Mouse (Mus musculus): ENCODE measurements at regions not wholly inside any gene's neighbourhood (a gene's known extent, or its start where the extent isn't known, plus 50 kb on each side); places are given as distances from the start of the nearest gene placed in this dataset.

DNA sequence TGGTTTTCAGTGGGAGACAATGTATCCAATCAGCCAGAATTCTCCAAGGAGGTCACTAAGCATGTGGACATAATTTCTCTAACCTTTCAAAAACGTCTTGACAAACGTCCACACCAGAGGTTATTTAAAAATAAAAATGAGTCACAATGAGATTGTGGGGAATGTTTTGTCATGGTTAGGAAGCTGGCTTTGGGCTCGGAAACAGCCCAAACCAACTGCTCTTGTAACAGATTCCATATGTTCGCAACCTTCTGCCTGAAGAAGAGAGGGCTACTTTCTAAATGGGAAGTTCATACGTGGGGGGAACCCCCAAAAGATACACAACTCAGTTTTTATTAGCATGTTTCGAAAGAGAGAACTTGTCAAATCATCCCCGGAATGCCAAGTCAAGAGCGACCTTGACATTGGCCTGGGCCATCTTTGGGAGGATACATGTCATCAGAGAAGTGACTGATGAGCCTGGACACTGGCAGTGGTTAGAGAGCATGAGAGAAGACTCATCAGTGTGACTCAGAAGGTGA is 111.6 kb upstream of the Pik3r1 start:
- DNase-seq (ENCODE audit: extremely low read depth, insufficient read length, low spot score): no peak

DNA sequence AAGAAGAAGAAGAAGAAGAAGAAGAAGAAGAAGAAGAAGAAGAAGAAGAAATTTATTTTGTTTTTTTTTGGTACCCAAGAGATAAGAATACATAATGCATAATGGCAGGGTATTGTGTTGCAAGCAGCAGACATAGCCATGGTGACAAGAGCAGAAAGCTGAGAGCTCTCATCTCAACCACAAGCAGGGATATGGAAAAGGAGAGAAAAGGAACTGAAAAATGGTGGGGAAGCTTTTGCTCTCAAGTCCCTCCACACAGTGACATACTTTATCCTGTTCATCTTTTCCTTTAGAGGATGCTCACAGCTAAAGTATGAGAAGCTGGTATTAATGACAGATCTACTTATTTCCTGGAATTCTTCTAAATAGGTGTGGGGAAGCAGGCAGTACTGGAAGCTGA is 115.2 kb upstream of the Pik3r1 start:
- no peak for DNase-seq (ENCODE audit: extremely low read depth, insufficient read length, low spot score)

DNA sequence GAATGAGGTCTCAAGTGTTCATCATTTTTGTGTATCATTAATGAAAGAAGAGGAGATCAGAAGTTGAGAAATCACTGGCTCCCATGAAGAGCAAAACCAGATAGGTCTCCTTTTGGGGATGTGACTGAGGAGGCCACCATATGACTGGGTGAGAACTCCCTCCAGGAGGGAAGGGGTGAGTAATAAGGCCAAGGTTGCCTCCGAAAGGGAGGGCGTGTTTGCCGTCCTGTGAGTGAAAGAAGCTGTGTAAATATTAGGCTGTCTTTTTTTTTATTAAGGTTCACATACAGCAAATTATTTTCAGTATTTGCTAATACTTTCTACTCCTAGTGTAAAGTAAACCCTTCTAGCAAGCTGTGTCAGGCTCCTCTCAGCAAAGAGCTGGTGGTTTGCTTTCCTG is 116.7 kb upstream of the Pik3r1 start:
- no peak for DNase-seq (ENCODE audit: extremely low read depth, insufficient read length, low spot score)

DNA sequence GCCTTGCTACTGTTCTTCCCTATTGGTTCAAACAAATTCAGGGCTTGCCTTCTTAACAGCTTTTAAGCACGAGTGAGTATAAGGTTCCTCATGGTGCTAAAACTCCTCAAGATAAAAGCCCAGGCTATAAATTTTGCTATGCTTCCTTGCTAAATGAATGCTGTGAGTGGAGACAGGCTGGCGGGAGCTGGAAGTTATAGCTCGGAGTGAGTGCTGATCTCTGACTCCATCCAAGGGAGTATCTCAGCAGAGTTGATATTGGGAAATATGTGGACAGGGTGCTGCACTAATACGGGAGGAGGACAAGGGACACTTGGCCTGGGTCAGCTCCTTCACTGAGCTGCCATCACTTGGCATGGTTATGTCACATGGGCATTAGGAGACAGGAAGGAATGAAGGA is 123.5 kb upstream of the Pik3r1 start:
- DNase-seq (ENCODE audit: extremely low read depth, insufficient read length, low spot score): no peak

DNA sequence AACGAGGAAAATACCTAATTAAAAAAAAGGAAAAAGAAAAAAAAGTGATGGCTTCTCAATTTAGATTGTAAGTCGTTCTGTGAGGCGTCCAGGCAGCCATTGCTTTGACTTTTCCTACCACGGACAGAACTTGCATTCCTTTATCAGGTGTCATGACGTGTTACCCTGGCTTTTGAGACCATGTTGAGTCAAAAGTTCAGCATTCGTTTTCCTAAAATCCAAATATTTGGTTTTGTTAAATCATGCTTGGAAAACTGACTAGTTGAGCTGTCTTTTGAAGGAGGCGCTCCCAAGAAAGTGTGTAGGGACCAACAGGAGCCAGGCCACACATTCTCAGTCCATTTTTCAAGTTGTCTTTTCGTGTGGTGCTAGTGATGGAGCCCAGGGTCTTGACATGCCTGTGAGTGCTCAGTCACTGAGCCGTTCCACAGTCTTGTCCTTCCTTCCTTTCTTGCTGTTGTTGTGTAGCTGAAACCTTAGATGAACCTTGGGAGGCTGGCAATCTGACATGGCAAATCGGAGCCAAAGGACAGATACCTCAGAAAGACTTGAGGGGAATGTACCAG is 125.1 kb upstream of the Pik3r1 start:
- no peak for DNase-seq (ENCODE audit: extremely low read depth, insufficient read length, low spot score)

DNA sequence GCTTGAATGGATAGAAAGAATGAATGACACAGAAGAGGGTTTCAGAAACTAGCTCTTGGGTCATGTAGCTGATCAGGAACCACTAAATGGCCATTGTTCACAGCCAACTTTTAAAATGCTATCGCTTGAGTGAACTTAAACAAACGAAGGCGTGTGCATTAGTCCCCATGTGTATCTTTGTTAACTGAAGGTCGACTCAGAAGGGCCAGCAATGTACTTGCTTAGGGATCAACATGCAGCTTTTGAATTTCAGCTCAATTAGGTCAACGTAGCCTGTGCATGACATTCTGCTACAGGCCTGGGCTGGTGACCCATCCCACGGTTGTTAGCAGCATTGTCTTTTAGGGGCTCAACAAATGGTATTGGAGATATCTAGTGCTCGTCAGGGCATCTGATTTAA is 127.1 kb upstream of the Pik3r1 start:
- no peak for DNase-seq (ENCODE audit: extremely low read depth, insufficient read length, low spot score)

DNA sequence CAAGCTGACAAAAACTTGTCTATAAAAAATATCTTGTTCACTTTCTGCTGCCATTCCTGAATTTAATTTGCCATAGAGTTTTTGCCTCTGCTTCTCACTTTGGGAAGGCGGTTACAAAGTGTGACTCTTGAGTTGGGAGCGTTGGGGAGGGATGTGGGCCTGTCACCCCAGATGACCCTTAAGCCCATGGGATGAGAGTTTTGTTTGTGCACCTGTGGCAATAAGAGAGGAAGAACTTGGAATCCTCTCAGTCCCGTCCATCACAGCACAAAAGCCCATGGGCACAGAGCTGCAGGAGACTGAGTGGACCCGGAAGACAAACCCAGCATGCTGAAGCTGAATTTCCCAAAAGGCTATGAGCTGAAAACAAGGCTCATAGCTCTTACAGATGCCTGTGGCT is 127.7 kb upstream of the Pik3r1 start:
- no peak for DNase-seq (ENCODE audit: extremely low read depth, insufficient read length, low spot score)

DNA sequence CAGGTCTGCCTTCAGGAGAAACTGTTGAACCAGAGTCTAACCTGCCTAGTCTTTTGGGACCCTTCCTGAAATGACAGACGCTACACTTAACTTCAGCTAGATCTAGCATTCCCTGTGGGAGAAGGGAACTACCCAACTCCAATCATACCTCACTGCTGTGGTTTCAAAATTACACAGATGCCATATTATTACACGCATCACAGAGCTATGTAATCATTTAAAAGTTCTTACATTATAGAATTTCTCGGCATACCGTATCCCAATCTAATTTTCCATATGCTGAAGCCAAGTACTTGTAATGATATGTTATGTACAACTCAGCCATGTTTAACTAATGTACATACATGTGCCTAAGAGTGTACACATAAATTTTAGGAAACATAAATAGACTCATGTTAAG is 128.9 kb upstream of the Pik3r1 start:
- DNase-seq (ENCODE audit: extremely low read depth, insufficient read length, low spot score): no peak

DNA sequence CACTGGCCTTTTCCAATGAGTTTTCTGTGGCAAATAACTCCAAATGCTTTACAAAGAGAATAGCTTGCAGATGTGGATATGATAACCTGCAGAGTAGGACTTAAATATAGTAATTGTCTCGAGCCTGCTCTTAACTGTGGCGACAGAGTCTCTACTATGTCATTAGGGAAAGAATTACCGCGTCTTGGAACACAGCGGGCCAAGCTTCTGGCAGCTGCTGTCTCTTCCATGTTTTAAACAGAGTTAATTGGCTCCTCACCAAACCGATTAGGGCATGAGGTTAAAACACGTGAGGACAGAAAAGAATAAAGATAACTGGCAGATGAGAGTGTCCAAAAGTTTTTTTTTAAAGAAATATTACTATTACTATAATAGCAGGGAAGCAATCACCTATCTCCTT is 134.2 kb upstream of the Pik3r1 start:
- no peak for DNase-seq (ENCODE audit: extremely low read depth, insufficient read length, low spot score)

DNA sequence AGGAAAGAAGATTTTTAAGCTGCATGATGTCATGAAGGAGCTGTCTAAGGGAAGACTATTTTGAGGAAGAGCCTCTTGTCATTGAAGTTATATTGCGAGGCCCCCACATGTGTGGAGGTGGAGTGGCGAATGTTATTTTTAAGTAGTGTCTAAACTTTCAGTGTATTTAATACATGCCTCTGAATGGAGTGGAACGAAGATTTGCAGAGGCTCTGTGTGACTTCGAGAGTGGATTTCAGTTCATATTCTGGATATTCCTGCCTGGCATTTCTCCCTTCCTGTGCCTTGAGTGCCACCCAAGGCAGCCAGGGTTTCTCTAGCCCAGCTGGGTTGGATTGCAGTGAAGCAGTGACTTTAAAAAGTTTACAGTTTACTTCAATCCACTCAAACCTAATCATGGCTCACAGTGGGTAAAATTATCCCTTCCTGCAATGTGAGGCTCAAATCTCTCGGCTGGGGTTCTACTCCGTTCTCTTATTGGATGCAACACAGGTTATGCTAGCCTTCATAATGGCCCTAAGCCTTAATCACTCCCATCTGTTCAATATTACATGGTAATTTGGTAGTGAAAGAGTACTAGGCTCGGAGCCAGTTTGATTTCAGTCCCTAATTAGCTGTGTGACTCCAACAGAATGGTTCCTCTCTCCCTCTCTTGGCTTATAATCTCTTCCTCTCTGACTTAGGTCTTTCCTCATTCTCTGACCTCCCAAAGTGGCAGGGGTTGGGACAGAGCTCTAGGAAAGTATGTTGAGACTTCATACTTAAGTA is 138.1 kb upstream of the Pik3r1 start:
- no peak for DNase-seq (ENCODE audit: extremely low read depth, insufficient read length, low spot score)

DNA sequence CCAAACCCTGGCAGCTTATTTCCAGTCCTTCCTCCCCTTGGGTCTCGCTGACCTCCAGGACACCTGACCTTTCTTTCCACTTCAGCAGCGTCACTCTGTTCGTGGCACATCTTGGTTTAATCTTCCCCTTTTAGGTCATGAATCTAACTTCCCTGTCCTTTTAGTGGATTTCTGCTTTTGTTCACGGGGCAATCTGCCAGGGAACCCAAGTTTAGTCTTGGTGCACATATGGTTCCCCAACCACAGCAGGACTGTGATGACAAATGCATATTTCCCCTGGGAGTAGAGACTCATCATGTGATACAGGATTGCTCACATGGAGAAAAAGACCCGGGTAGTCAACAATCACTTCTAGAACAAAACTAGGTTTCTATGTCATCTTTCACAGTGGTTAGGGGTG is 141.0 kb upstream of the Pik3r1 start:
- no peak for DNase-seq (ENCODE audit: extremely low read depth, insufficient read length, low spot score)

DNA sequence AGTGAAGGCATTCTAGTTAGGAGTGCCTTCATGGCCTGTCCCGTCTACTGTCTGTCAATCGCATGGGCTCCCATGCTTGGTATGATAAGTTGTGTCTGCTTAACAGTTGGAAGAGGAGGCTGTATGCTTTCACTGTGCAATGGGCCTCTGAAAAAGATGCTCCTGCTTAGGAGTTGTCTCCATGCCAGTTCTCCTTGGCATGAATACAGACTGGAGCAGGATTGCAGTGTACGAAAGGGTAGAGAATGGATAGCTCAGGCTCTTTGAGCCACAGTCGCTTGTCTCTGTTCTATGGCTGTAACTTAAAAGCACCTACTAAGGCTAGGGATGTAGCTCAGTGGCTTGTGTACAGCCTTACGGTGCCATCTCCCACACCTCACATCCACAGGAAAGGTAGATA is 142.7 kb upstream of the Pik3r1 start:
- no peak for DNase-seq (ENCODE audit: extremely low read depth, insufficient read length, low spot score)

DNA sequence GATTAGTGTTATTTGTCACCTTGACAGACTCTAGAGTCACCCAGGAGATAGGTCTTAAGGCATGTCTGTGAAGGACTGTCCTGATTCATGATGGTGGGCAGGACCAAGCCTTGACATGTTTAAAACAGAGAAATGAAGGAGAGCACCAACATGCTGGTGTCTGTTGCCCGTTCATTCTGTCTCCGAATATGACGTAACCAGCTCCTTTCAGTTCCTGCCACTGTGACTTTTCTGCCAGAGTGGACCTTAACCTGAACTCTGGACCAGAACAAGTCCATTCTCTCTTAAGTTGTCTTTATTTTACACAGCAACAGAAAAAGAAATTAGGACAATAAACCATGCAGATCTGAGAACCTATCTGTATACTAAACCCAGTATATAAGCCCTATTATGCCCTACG is 146.1 kb upstream of the Pik3r1 start:
- no peak for DNase-seq (ENCODE audit: extremely low read depth, insufficient read length, low spot score)

DNA sequence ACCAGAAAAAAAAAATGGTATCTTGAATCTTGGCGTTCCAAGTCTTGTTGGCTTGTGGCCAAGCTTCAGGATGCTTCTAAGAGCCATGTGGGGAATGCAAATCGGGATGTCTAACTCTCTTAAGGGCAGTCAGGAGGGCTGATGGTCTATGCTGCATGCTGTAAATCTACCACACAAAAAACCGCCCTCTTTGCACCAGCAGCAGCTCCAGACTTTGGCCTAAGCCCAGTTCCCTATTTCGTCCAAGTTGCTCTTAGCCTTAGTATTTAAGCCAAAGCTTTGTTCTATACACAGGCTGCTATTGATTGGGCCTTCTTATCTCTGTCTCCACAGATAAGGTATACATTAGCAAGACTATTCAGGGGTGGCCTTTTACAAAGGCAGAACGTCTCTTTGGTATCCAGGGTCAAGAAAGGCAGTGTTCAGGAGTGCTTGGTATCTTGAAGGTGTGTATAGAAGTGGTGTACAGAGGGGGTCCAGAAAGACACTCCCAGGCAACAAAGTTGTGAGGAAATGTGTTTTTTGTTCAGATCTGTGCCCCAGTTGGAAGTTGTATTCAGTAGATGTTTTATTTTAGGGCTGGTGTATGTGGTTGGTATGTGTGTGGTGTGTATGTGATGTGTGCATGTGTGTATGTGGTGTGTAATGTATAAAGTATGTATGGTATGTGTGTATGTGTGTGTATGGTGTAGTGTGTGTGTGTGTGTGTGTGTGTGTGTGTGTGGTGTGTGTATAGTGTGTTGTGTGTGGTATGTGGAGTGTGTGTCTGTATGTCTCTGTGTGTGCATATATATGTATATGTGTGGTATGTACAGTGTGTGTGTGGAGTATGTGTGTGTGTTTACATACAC is 146.9 kb upstream of the Pik3r1 start:
- no peak for DNase-seq (ENCODE audit: extremely low read depth, insufficient read length, low spot score)

DNA sequence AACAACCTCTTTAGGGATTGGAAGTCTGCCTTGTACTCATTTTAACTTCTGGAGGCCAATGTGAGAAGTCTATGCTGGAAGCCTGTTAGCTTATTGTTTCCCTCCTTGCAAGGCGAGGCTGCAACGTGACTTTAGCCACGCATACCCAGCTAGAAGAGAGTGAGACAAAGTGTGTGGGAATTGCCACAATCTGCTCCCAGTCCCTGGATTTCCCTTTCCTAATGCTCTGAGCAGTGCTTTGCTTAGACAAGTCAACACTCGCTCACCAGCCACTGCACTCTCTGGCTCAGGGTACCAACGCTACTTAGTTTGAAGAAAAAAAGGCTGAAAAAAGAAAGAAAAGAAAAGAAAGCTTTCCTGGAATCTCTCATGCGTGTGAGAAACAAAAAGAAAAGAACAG is 147.5 kb upstream of the Pik3r1 start:
- DNase-seq (ENCODE audit: extremely low read depth, insufficient read length, low spot score): no peak

DNA sequence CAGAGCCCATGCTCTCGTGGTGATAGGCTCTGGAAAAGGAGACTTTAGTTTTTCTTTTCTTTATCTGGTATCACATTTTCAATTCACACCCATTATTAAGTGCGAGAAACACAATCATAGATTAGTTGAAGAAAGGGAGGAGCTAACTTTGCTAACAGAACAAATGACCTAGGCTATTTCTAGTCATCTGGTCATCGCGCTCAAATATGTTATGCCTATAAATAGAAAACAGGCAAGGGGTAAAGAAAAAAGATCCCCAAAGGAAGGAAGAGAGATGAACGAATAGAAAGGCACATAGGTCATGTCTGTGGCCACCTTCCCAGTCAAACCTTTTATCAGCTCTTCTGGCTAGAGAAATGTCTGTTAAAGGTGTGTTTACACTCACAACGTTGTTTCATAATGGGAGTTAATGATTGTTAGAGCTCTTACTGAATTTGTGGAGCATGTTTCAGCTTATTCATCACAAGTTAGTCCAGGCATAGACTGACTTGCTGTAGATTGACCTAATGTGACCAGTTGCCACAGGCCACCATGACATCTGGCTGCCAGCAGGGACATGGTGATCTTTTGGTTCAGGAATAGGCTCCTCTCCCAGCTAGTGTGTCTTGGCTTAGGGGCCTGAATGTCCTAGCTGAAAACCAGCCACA is 148.1 kb upstream of the Pik3r1 start:
- DNase-seq (ENCODE audit: extremely low read depth, insufficient read length, low spot score): no peak

DNA sequence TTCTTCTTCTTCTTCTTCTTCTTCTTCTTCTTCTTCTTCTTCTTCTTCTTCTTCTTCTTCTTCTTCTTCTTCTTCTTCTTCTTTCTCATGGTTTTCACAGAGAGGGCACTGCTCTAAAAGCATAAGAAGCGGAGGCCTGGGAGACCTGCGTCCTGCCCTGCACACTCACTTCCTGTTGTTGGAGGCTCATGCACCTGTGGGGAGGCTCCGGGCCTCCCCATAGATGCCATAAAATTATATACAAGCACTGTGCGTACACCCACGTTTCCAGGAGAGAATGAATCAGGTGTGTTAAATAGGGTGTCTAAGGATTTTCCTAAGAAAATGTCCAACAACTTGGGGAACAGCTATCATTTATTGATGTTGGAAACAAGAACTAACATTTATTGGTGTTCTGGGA is 148.9 kb upstream of the Pik3r1 start:
- no peak for DNase-seq (ENCODE audit: extremely low read depth, insufficient read length, low spot score)

DNA sequence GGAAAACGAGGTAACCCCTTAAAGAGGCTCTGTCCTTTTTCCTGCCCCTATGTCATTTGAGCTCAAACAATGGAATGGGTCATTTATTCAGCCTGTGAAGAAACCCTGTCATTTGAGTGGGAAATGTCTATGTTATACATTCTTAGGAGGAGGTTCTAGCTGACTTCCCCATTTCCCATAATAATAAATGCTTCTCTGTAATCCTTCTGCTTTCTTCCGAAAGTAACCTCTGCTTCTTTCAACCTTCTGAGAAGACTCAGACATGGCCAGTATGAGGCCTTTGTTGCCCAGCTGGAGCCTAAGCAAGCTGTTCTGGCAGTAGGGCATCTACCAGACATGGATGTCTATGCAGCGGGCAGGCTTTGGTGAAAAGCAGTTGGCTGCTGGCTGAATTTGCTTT is 150.2 kb upstream of the Pik3r1 start:
- no peak for DNase-seq (ENCODE audit: extremely low read depth, insufficient read length, low spot score)

DNA sequence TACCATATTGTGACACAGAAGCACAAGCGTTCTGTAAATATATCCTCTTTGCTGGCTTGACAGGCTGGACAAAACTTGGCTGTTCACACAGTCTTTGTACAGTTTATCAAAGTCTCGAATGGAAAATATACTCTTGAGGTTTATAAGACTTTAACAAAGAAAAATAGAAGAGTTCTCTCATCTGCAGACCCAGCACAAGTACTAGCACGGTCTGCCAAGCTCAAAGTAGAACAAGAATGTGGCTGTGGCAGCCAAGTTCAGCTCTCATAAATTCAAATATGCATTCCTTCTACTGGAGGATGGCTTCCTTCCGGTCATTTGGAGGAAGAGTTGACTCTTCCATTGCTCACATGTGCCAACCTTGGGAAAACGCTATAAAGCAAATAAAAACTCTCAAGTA is 151.2 kb upstream of the Pik3r1 start:
- DNase-seq (ENCODE audit: extremely low read depth, insufficient read length, low spot score): no peak

DNA sequence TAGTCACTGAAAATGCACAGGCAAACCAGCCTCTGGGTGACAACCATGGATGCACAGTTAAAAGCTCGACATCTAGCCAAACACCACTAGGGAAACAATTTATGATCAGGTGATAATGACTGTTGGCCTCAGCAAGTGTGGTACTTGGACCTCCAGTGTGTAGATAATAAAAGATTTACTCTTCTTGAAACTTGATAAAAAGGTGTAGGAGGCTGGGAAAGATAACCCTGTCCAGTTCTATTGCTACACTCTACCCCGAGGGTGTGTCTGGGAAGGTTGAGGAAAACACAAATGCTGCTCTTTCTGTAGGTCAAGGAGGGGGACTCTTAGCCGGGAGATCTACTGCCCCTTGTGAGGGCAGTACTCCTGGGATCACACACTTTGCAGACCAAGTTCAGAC is 152.4 kb upstream of the Pik3r1 start:
- no peak for DNase-seq (ENCODE audit: extremely low read depth, insufficient read length, low spot score)

DNA sequence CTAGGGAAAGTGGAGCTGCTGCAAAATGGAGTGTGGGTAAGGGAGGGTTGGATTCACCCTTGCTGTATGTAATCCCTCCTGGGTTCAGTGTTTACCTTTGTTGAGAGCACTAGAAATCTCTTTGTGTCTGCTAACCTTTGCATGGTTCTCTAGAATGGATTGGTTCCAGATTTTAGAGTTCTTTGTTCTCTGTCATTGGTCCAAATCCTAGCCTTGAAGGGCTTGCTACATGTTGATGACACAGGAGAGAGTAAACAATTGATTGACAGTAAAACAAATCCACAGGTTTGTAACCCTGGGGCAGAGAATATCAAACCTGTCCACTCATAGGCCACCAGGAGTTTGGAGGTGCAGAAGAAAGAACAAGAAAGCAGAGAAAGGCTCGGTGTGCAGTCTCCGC is 156.6 kb upstream of the Pik3r1 start:
- no peak for DNase-seq (ENCODE audit: extremely low read depth, insufficient read length, low spot score)

Measured in 3134 (cell line).